Mouse (Mus musculus): ENCODE data around the gene 1110017D15Rik.

- TF ChIP-seq CTCF (IDR thresholded peaks at IDR 0.05; ENCODE audit: low read depth, low read length) (no peak), TAL1 (conservative IDR thresholded peaks at IDR 0.05; ENCODE audit: low read depth, low read length) (no peak), GATA2 (IDR thresholded peaks at IDR 0.05; ENCODE audit: borderline replicate concordance, low read depth, low read length) (no peak), GATA1 (IDR thresholded peaks at IDR 0.05; ENCODE audit: borderline replicate concordance, low read length) (no peak)
Measured at GRCm38 (mm10) chr4:41547086-41547485, 30.0 kb upstream of the 1110017D15Rik start.

Measured in G1E (cell line).